Mouse (Mus musculus) T-helper 2 cell (primary cell): ENCODE data around the gene Slc36a4.

Experiments used
- in situ Hi-C: fragments of 300-600 bp; cut with MboI, MseI; formaldehyde crosslinking; loops from one replicate; pipeline ENCODE4 v1.15.1; 2025; ENCODE audit warnings: high pct_unique_total_duplicates

Slc36a4 gene

GRCm38 (mm10) chr9:15709599-15710381, at the start of gene Slc36a4:
Gene Slc36a4, plus strand, starts transcription at chr9:15709738.
- in situ Hi-C loops = loop anchor here (10.0 kb wide), 2 partner anchors 215 to 1205 kb away; partner anchors contain the start of genes Cwc15, Kdm4d and Smco4

DNA sequence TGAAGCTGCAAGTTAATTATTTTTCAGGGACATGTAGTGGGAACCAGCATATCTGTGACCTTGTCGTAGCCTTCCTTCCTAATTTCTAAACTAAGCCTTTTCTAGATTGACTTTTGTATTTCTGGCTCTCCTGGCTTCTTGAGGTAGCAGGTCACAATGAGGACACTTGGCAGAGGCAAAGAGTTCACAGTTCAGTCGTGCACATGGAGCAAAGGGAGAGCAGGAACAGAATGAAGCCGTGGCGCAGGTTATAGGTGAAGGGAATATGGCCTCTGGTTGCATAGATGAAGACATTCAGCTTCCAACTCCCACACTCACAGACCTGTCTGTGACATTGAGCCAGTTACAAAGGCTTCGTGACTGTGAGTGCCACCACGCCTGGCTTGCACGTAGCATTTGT, 44.9 kb upstream of the Slc36a4 start:
- in situ Hi-C loops = no loop called here

GRCm38 (mm10) chr9:15669452-15669851, 40.1 kb upstream of the Slc36a4 start:
- in situ Hi-C loops = no loop called here

- in situ Hi-C loops = no loop called here
Measured at GRCm38 (mm10) chr9:15670002-15670527, 39.5 kb upstream of the Slc36a4 start.

- in situ Hi-C loops = no loop called here
Measured at GRCm38 (mm10) chr9:15672251-15672650, 37.3 kb upstream of the Slc36a4 start.

DNA sequence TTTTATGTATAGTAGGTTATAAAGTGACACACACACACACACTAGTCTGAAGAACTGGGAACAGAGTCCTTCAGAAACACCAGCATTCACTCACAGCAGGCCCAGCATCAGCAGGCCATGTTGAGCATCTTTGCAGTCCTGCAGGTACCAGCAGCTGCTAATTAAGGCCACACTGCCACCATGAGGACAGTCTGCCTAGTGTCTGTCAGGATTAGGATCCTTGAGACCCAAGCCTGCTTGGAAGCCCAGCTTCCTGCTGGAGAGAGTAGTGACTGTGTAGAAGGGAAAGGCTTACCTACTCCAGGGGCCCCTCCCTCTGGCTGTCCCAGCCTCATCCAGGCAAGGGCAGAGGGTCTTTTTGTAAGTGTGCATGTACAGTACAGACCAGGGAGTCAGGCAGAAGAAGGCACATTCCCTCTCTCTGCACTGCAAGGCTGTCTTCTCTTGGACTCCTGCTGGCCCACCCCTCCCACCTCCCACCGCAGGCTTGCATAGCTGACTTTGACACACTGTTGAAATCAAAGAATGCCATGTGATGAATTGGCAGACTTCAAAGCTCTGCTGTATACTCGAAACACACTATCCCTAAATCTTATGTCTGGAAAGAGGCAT, 27.6 kb upstream of the Slc36a4 start:
- in situ Hi-C loops = loop anchor here (10.0 kb wide), 1 partner anchor 317 kb away; no protein-coding TSS in a partner anchor

- in situ Hi-C loops = loop anchor here (5.0 to 10.0 kb wide), 2 partner anchors 197 to 320 kb away; no protein-coding TSS in a partner anchor
Measured at GRCm38 (mm10) chr9:15685215-15685614, 24.3 kb upstream of the Slc36a4 start.

GRCm38 (mm10) chr9:15687358-15687757, 22.2 kb upstream of the Slc36a4 start:
- in situ Hi-C loops = loop anchor here (5.0 to 10.0 kb wide), 2 partner anchors 195 to 323 kb away; no protein-coding TSS in a partner anchor

DNA sequence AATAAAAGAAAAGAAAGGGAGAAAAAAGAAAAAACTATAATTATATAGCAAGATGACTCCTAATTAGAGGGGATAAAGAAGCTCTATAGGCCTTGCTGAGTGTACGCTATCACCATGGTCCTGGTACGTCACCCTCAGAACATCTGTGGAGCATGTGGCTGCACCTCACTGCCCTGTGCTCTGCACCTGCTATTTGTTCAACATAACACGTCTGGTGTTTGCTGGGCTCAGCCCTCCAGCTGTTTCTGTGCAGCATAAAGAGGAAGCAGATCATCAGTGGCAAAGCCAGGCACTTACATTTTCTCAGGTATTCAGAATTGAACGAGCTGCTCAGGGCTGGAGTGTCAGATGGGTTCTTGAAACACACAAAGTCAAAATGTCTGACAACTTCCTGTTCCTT, 15.7 kb upstream of the Slc36a4 start:
- in situ Hi-C loops = no loop called here

GRCm38 (mm10) chr9:15694989-15695388, 14.5 kb upstream of the Slc36a4 start:
- in situ Hi-C loops = no loop called here

- in situ Hi-C loops = no loop called here
Measured at GRCm38 (mm10) chr9:15705706-15706105, 3.8 kb upstream of the Slc36a4 start.

DNA sequence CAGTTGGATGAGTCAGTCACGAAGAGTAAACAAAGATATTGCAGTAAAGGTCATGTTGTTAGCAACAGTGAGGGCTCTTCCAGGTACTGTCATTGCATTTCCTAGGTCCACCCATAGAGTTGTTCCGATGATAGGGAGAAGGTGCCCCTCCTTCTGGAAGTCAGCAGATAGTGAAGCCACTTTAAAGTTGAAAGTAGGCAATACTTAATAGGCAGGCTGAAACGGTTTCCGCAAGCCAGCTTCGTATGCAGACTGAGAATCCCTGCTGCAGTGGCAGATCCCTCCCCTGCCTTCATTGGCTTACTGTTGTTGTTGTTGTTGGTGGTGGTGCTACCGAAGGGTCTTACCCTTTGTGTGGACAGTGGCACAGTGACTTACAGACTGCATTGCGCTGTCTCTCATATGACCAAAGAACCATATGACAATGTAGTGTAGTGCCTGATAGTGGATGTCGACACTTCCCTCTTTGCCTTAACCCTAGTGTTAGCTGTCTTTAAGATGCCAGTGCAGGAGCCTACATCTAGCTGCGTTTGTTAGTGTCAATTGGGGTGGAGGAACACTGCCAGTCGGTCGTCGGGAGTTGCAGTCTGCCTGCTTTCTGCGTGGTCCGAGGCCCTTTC, 449 bp upstream of the Slc36a4 start:
- in situ Hi-C loops = no loop called here

DNA sequence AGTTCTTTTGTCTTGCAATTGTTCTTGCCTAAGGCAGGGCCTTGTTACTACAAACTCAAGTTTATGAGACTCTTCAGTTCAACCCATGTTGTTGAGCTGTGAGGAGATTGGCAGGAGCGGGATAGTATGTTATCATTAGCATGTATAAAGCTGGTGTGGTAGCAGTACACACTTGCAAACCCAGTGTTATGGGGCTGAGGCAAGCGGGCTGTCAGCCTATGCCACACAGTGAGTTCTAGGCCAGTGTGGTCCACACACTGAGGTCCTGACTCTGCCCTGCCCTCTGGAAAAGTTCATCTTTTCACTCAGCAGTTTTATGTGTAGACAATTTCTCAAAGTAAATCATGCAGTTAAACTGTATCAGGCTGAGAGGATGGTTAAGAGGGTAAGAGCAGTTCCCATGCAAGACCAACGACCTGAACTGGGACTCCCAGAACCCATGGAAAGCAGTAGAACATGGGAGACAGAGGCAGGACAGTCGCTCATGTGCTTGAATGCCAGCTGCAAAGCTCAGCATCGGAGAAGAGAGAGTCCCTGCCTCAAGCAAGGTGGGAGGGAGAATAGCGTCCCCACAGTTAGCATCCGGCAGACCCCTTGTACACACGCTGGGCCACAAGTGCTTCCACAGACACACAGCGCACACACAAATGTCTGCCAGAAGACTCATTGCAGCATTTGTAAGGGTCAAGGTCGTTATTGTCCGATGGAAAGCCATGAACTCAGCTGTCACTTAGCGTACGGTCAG, 1.5 kb downstream of the Slc36a4 start:
- in situ Hi-C loops = loop anchor here (10.0 kb wide), 2 partner anchors 216 to 1206 kb away; partner anchors contain the start of genes Cwc15, Kdm4d and Smco4

DNA sequence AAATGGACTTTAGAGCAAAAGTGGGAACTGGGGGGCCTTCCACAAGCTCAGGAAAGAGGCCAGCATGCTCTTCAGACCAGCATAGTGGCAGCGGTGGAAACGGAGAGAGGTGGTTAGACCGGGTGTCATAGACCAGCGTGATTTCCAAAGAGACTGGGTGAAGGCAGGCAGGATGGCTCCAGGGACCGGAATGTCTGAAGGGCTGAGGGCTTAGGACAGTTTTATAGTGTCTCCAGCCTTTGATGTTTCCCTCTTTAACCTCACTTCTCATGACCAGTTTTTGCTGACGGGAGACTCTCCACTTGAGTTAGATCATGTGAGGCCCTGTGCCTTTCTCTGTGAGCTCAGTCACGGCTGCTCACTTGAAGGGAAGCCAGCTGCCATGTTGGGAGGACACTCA, 2.1 kb downstream of the Slc36a4 start:
- in situ Hi-C loops = loop anchor here (10.0 kb wide), 2 partner anchors 217 to 1207 kb away; partner anchors contain the start of genes Cwc15, Kdm4d and Smco4

DNA sequence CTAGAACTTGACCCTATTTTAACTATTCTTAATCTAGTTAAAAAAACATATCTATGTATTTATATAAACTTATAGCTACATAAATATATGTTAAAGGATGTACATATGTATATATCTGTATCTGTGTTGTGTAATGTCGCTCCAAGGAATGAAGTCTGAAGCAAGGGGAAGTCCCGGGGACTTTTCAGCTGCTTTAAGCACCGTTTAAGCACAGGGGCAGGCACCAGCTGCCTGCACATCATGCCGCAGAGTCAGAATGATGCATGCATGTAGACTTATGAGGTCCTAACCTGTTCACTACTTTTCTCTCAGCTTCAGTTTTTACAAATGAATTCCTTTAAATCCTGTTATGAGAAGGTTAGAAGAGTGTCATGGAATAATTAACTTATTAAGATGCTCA, 5.3 kb downstream of the Slc36a4 start:
- in situ Hi-C loops = loop anchor here (10.0 kb wide), 2 partner anchors 220 to 1210 kb away; partner anchors contain the start of genes Cwc15, Kdm4d and Smco4

GRCm38 (mm10) chr9:15715193-15715989, 5.9 kb downstream of the Slc36a4 start:
- in situ Hi-C loops = loop anchor here (10.0 kb wide), 2 partner anchors 221 to 1211 kb away; partner anchors contain the start of genes Cwc15, Kdm4d and Smco4

DNA sequence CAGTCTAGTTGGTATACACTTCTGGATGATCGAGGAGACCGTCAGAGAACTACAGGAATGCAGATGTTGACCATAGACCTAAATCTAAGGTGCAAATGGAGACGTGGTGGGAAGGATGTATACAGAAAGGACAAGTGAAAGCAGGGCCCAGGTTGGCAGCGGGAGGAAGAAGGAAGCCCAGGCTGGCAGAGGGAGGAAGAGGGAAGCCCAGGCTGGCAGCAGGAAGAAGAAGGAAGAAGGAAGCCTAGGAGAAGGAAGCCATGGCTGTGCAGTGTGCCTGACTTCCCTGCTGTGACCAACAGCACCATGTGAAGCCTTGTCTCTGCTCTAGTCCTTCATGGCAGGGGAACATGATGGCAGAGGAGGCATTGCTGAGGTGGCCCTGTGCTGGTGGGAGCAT, 7.8 kb downstream of the Slc36a4 start:
- in situ Hi-C loops = loop anchor here (10.0 kb wide), 2 partner anchors 223 to 1213 kb away; partner anchors contain the start of genes Cwc15, Kdm4d and Smco4

DNA sequence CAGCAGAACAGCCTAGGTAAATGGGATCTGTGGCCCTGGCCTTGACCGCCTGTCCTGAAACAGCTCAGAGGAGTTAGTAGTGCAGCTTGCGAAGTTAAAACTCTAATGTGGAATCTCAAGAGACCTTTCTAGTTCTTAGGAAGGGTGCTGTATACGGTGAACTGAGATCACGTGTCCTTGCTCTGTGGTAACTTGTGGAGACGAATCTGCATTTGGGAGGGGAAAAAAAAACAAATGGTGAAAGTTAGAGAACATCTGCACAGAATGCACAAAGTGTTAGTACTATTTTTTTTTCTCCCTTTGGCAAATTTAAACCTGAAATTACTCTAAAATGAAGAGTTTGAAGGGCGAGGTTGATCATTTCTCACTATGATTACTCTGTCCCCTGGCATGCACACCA, 8.8 kb downstream of the Slc36a4 start:
- in situ Hi-C loops = loop anchor here (10.0 kb wide), 2 partner anchors 223 to 1213 kb away; partner anchors contain the start of genes Cwc15, Kdm4d and Smco4

DNA sequence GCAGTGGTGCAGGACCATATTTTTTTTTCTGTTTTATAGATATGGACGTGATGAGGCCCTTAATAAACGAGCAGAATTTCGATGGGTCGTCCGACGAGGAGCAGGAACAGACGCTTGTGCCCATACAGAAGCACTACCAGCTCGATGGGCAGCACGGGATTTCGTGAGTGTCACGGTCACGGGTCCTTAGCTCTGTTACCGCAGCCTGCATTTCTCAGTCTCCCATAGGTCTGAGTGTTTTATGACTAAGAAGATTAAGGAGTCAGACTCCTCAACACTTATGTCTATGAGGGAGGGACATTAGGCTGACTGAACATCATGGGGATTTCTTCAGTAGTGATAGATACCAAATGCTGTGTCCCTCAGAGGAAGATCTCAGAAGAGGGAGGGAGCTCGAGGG, 10.1 kb downstream of the Slc36a4 start:
- in situ Hi-C loops = loop anchor here (10.0 kb wide), 2 partner anchors 225 to 1215 kb away; partner anchors contain the start of genes Cwc15, Kdm4d and Smco4

- in situ Hi-C loops = no loop called here
Measured at GRCm38 (mm10) chr9:15720556-15720955, 11.0 kb downstream of the Slc36a4 start.
